Mouse (Mus musculus): ENCODE measurements at regions not wholly inside any gene's neighbourhood (a gene's known extent, or its start where the extent isn't known, plus 50 kb on each side); places are given as distances from the start of the nearest gene placed in this dataset.
A peak's percentile ranks its signal among the peaks of the same experiment; 100 is the strongest.

- Histone ChIP-seq H3K27me3 (ENCODE audit: control insufficient read depth, insufficient read depth, low read length) (no peaks in the 10 kb centered on the region), H3K4me3 (replicated peaks; ENCODE audit: insufficient read depth, low read depth, low read length) (no peak overlapping the region), H3K27ac (ENCODE audit: insufficient read depth, low read length) (no peak overlapping the region), H3K4me1 (ENCODE audit: control insufficient read depth, insufficient read depth, low read length) (no peaks in the 10 kb centered on the region)
- 48% methylated on average over 4 of the region's 4 CpGs for WGBS
- no peak for DNase-seq
- TF ChIP-seq CTCF (IDR thresholded peaks at IDR 0.05; ENCODE audit: borderline replicate concordance, insufficient read depth, low read depth, low read length), result no peak
- no peak for TF ChIP-seq POLR2A (IDR thresholded peaks at IDR 0.05; ENCODE audit: borderline replicate concordance, insufficient read depth, low read length)
Observed at GRCm38 (mm10) chr2:115309856-115310631, 271.5 kb upstream of the BC052040 start.

GRCm38 (mm10) chr2:115318551-115318950 lies 263.0 kb upstream of the BC052040 start:
- no peak for DNase-seq
- H3K4me1 ChIP-seq (ENCODE audit: control insufficient read depth, insufficient read depth, low read length), result no peaks in the 10 kb centered on the region
- H3K27ac ChIP-seq (ENCODE audit: insufficient read depth, low read length), result no peak overlapping the region
- TF ChIP-seq CTCF (IDR thresholded peaks at IDR 0.05; ENCODE audit: borderline replicate concordance, insufficient read depth, low read depth, low read length) (no peak), POLR2A (IDR thresholded peaks at IDR 0.05; ENCODE audit: borderline replicate concordance, insufficient read depth, low read length) (no peak)
- H3K4me3 ChIP-seq (replicated peaks; ENCODE audit: insufficient read depth, low read depth, low read length), result no peak overlapping the region
- 92% methylated on average over 3 of the region's 3 CpGs for WGBS
- H3K27me3 ChIP-seq (ENCODE audit: control insufficient read depth, insufficient read depth, low read length), result no peaks in the 10 kb centered on the region

- H3K4me3 ChIP-seq (replicated peaks; ENCODE audit: insufficient read depth, low read depth, low read length), result no peak overlapping the region
- TF ChIP-seq CTCF (IDR thresholded peaks at IDR 0.05; ENCODE audit: borderline replicate concordance, insufficient read depth, low read depth, low read length) (no peak), POLR2A (IDR thresholded peaks at IDR 0.05; ENCODE audit: borderline replicate concordance, insufficient read depth, low read length) (no peak)
- 38% methylated on average over 5 of the region's 5 CpGs for WGBS
- DNase-seq, result no peak
- no peaks in the 10 kb centered on the region for H3K27me3 ChIP-seq (ENCODE audit: control insufficient read depth, insufficient read depth, low read length)
- no peak overlapping the region for H3K27ac ChIP-seq (ENCODE audit: insufficient read depth, low read length)
- no peaks in the 10 kb centered on the region for H3K4me1 ChIP-seq (ENCODE audit: control insufficient read depth, insufficient read depth, low read length)
Observed at GRCm38 (mm10) chr2:115322582-115322981, 258.9 kb upstream of the BC052040 start.

- no peak for TF ChIP-seq CTCF (IDR thresholded peaks at IDR 0.05; ENCODE audit: borderline replicate concordance, insufficient read depth, low read depth, low read length)
- no peak overlapping the region for H3K4me3 ChIP-seq (replicated peaks; ENCODE audit: insufficient read depth, low read depth, low read length)
- no peaks in the 10 kb centered on the region for H3K27me3 ChIP-seq (ENCODE audit: control insufficient read depth, insufficient read depth, low read length)
- WGBS, result 26% methylated on average over 2 of the region's 2 CpGs
- H3K4me1 ChIP-seq (ENCODE audit: control insufficient read depth, insufficient read depth, low read length), result no peaks in the 10 kb centered on the region
- DNase-seq, result peak in 1 of 2 experiments; percentile 13
- H3K27ac ChIP-seq (ENCODE audit: insufficient read depth, low read length), result no peak overlapping the region
Observed at GRCm38 (mm10) chr2:115326526-115326925, 255.0 kb upstream of the BC052040 start.

- TF ChIP-seq POLR2A (IDR thresholded peaks at IDR 0.05; ENCODE audit: borderline replicate concordance, insufficient read depth, low read length) (no peak), CTCF (IDR thresholded peaks at IDR 0.05; ENCODE audit: borderline replicate concordance, insufficient read depth, low read depth, low read length) (no peak)
- WGBS, result 36% methylated on average over 7 of the region's 7 CpGs
Observed at GRCm38 (mm10) chr2:115338178-115338577, 243.3 kb upstream of the BC052040 start.

GRCm38 (mm10) chr2:115339034-115339433 lies 242.5 kb upstream of the BC052040 start:
- no peaks in the 10 kb centered on the region for H3K4me1 ChIP-seq (ENCODE audit: control insufficient read depth, insufficient read depth, low read length)
- WGBS, result 77% methylated on average over 4 of the region's 4 CpGs
- no peaks in the 10 kb centered on the region for H3K27me3 ChIP-seq (ENCODE audit: control insufficient read depth, insufficient read depth, low read length)
- H3K27ac ChIP-seq (ENCODE audit: insufficient read depth, low read length), result no peak overlapping the region
- H3K4me3 ChIP-seq (replicated peaks; ENCODE audit: insufficient read depth, low read depth, low read length), result no peak overlapping the region
- TF ChIP-seq CTCF (IDR thresholded peaks at IDR 0.05; ENCODE audit: borderline replicate concordance, insufficient read depth, low read depth, low read length) (no peak), POLR2A (IDR thresholded peaks at IDR 0.05; ENCODE audit: borderline replicate concordance, insufficient read depth, low read length) (no peak)
- DNase-seq, result no peak

More at GRCm38 (mm10) chr2:115338178-115338577, 243.3 kb upstream of the BC052040 start:
- no peaks in the 10 kb centered on the region for H3K27me3 ChIP-seq (ENCODE audit: control insufficient read depth, insufficient read depth, low read length)
- H3K4me3 ChIP-seq (replicated peaks; ENCODE audit: insufficient read depth, low read depth, low read length), result no peak overlapping the region
- no peak for DNase-seq
- H3K4me1 ChIP-seq (ENCODE audit: control insufficient read depth, insufficient read depth, low read length), result no peaks in the 10 kb centered on the region
- H3K27ac ChIP-seq (ENCODE audit: insufficient read depth, low read length), result no peak overlapping the region

- DNase-seq, result no peak
- H3K4me3 ChIP-seq (replicated peaks; ENCODE audit: insufficient read depth, low read depth, low read length), result no peak overlapping the region
- H3K4me1 ChIP-seq (ENCODE audit: control insufficient read depth, insufficient read depth, low read length), result no peaks in the 10 kb centered on the region
- no peak overlapping the region for H3K27ac ChIP-seq (ENCODE audit: insufficient read depth, low read length)
- 82% methylated on average over 14 of the region's 14 CpGs for WGBS
- TF ChIP-seq CTCF (IDR thresholded peaks at IDR 0.05; ENCODE audit: borderline replicate concordance, insufficient read depth, low read depth, low read length) (no peak), POLR2A (IDR thresholded peaks at IDR 0.05; ENCODE audit: borderline replicate concordance, insufficient read depth, low read length) (no peak)
- H3K27me3 ChIP-seq (ENCODE audit: control insufficient read depth, insufficient read depth, low read length), result no peaks in the 10 kb centered on the region
Observed at GRCm38 (mm10) chr2:115342360-115342759, 239.2 kb upstream of the BC052040 start.

- DNase-seq, result no peak
- whole genome bisulfite sequencing, result 37% methylated on average over 6 of the region's 6 CpGs
- Histone ChIP-seq H3K27ac (ENCODE audit: insufficient read depth, low read length) (no peak overlapping the region), H3K27me3 (ENCODE audit: control insufficient read depth, insufficient read depth, low read length) (no peaks in the 10 kb centered on the region), H3K4me1 (ENCODE audit: control insufficient read depth, insufficient read depth, low read length) (no peaks in the 10 kb centered on the region), H3K4me3 (replicated peaks; ENCODE audit: insufficient read depth, low read depth, low read length) (no peak overlapping the region)
- TF ChIP-seq POLR2A (IDR thresholded peaks at IDR 0.05; ENCODE audit: borderline replicate concordance, insufficient read depth, low read length), result no peak
- TF ChIP-seq CTCF (IDR thresholded peaks at IDR 0.05; ENCODE audit: borderline replicate concordance, insufficient read depth, low read depth, low read length), result no peak
Observed at GRCm38 (mm10) chr2:115346551-115346950, 235.0 kb upstream of the BC052040 start.
